Mouse (Mus musculus) heart, adult 2 months (tissue): Measurements from ENCODE around the gene Fcrlb.

ENCODE experiments used
- CTCF ChIP-seq: fragments of 200-600 bp; IDR thresholded peaks from 2 replicates; pipeline ENCODE4 v1.8.1; 2022; ENCODE audit warnings: antibody characterized with exemption, mild to moderate bottlenecking, moderate library complexity
- EP300 ChIP-seq: fragments of 200-500 bp; IDR thresholded peaks from 2 replicates; pipeline ENCODE4 v1.6.1; 2011; ENCODE audit warnings: low read depth, low read length, control low read depth; ENCODE audit not compliant: insufficient read depth
- POLR2A ChIP-seq: fragments of 200-500 bp; IDR thresholded peaks from 2 replicates; pipeline ENCODE4 v1.6.1; 2011; ENCODE audit warnings: mild to moderate bottlenecking, low read depth, low read length, control low read depth; ENCODE audit not compliant: insufficient read depth

GRCm38 (mm10) chr1:170863033-170863432, 49.7 kb downstream of the Fcrlb start:
- no peak for TF ChIP-seq CTCF
- no peak for TF ChIP-seq EP300
- no peak for TF ChIP-seq POLR2A
